Mouse (Mus musculus) mammary gland, adult 2 months (tissue): ENCODE data around the gene Rsl1d1. TPM values are rescaled to one million over a fixed set of nuclear protein-coding genes. Genes with fewer than 3 reads are reported as not detected.

ENCODE experiments used
- polyA plus RNA-seq: library from polyadenylated mRNA; depleted of rRNA; stranded (reverse); fragments of >200 nt; gene quantifications from 2 replicates; pipeline ENCODE4 v1.2.3, GENCODE M21; 2012; ENCODE audit warnings: low replicate concordance; rRNA removed

The Rsl1d1 gene
- polyA plus RNA-seq = 3.6 and 8.8 TPM in 2 replicates

GRCm38 (mm10) chr16:11202571-11203554 is at the start of gene Rsl1d1:
TSS of gene Rsl1d1 (minus strand) at chr16:11203331.

GRCm38 (mm10) chr16:11176208-11176883 is 26.8 kb downstream of the Rsl1d1 start, which contains the start of gene Zc3h7a:
TSS of gene Zc3h7a (minus strand) at chr16:11176393.

Other genes with a start within 250 kb of the Rsl1d1 start
- gene Snn, start 142.4 kb downstream of the Rsl1d1 start, polyA plus RNA-seq = 46.6 and 62.2 TPM in 2 replicates
- 212 and 364 TPM in 2 replicates for gene Litaf, start 137.2 kb downstream of the Rsl1d1 start, polyA plus RNA-seq
- gene Txndc11, start 68.7 kb downstream of the Rsl1d1 start, polyA plus RNA-seq = 24.4 and 29.2 TPM in 2 replicates
- gene Zc3h7a, start 26.9 kb downstream of the Rsl1d1 start, polyA plus RNA-seq = 32.3 and 79.7 TPM in 2 replicates
- gene Gspt1, start 51.0 kb upstream of the Rsl1d1 start, polyA plus RNA-seq = 13.4 and 46.1 TPM in 2 replicates
- 1.8 and 2.7 TPM in 2 replicates for gene Tnfrsf17, start 110.5 kb upstream of the Rsl1d1 start, polyA plus RNA-seq
- gene Snx29, start 119.6 kb upstream of the Rsl1d1 start, polyA plus RNA-seq = 8.9 and 11.4 TPM in 2 replicates